Comparison of ENCODE assay signal across 19 mouse cellular contexts in genomic region chr7:92837907-92838306, GRCm38 (mm10). TPM values are rescaled to one million over a fixed set of nuclear protein-coding genes. Genes with fewer than 3 reads are reported as not detected.
A peak's percentile ranks its signal among the peaks of the same experiment; 100 is the strongest.
DNase-seq lines count a peak whose midpoint lies in the region; ATAC-seq and TF ChIP-seq lines count a peak whose summit lies in the region.
"Had no signal": no experiment of that assay in that cellular context is flagged by ENCODE, and none has a peak within 500 bp of the region (broad histone marks: within the 10 kb centered on the region; RNA-seq: fewer than 3 reads in every experiment).

No protein-coding gene starts in this region.

- no peak for ATAC-seq in forebrain, postnatal 0 days
- ATAC-seq in forebrain, embryonic 14.5 days = no peak
- no peak for ATAC-seq in stomach, postnatal 0 days (ENCODE audit: low FRiP score, low TSS enrichment)
- ATAC-seq: midbrain, embryonic 16.5 days had no signal

- H3K4me2 ChIP-seq in forebrain, postnatal 0 days (ENCODE audit: low read depth) = no peak overlapping the region
- H3K4me2 ChIP-seq in forebrain, embryonic 14.5 days (ENCODE audit: low read length) = no peak overlapping the region
- H3K4me2 ChIP-seq in stomach, postnatal 0 days (replicated peaks; ENCODE audit: low read depth) = no peak overlapping the region
- H3K4me2 ChIP-seq: forebrain, embryonic 12.5 days; limb, embryonic 15.5 days had no signal

- 0 out of 2 replicates have a peak, but pooled peaks have one; percentile 4 for TF ChIP-seq CTCF in forebrain, postnatal 0 days (IDR thresholded peaks at IDR 0.05; ENCODE audit: low read depth)
- no peak for TF ChIP-seq CTCF in MEL (IDR thresholded peaks at IDR 0.05 in 2 of 3, conservative IDR thresholded peaks at IDR 0.05 in 1 of 3; ENCODE audit: control insufficient read depth in 1 of 3, insufficient read depth in 1 of 3, low read depth in 2 of 3, low read length in 3 of 3, poor library complexity in 1 of 3, severe bottlenecking in 1 of 3)
- TF ChIP-seq CTCF in stomach, postnatal 0 days (IDR thresholded peaks at IDR 0.05; ENCODE audit: low read depth) = peak; percentile 33

- H3K27me3 ChIP-seq in forebrain, postnatal 0 days (ENCODE audit: insufficient read depth, low read length) = no peaks in the 10 kb centered on the region
- no peaks in the 10 kb centered on the region for H3K27me3 ChIP-seq in forebrain, embryonic 14.5 days (replicated peaks; ENCODE audit: control insufficient read depth, insufficient read depth, low read length)
- no peaks in the 10 kb centered on the region for H3K27me3 ChIP-seq in MEL (ENCODE audit: control insufficient read depth in 1 of 2, insufficient read depth in 2 of 2, low read length in 2 of 2)
- no peaks in the 10 kb centered on the region for H3K27me3 ChIP-seq in stomach, postnatal 0 days (ENCODE audit: control insufficient read depth, insufficient read depth, low read length)
- H3K27me3 ChIP-seq: forebrain, embryonic 12.5 days; limb, embryonic 15.5 days had no signal

- H3K9me3 ChIP-seq in forebrain, postnatal 0 days (ENCODE audit: low read length) = no peaks in the 10 kb centered on the region
- H3K9me3 ChIP-seq in forebrain, embryonic 14.5 days (replicated peaks; ENCODE audit: control insufficient read depth, low read length) = no peaks in the 10 kb centered on the region
- H3K9me3 ChIP-seq in MEL (replicated peaks; ENCODE audit: insufficient read depth, low read length) = no peaks in the 10 kb centered on the region
- H3K9me3 ChIP-seq in stomach, postnatal 0 days (ENCODE audit: control insufficient read depth, low read length) = no peaks in the 10 kb centered on the region
- H3K9me3 ChIP-seq: embryonic facial prominence, embryonic 10.5 days; forebrain, embryonic 12.5 days; heart, embryonic 10.5 days; hindbrain, embryonic 10.5 days; limb, embryonic 15.5 days had no signal

- no peaks in the 10 kb centered on the region for H3K79me2 ChIP-seq in MEL (ENCODE audit: control insufficient read depth, insufficient read depth, low read length, poor library complexity)

- H3K4me1 ChIP-seq in forebrain, postnatal 0 days (ENCODE audit: insufficient read depth) = no peaks in the 10 kb centered on the region
- no peaks in the 10 kb centered on the region for H3K4me1 ChIP-seq in forebrain, embryonic 14.5 days (ENCODE audit: control insufficient read depth, insufficient read depth, low read length)
- H3K4me1 ChIP-seq in MEL (ENCODE audit: control insufficient read depth in 1 of 2, insufficient read depth in 2 of 2, low read length in 2 of 2) = no peaks in the 10 kb centered on the region
- no peaks in the 10 kb centered on the region for H3K4me1 ChIP-seq in stomach, postnatal 0 days (replicated peaks; ENCODE audit: control insufficient read depth, insufficient read depth)
- H3K4me1 ChIP-seq: embryonic facial prominence, embryonic 10.5 days; forebrain, embryonic 12.5 days; heart, embryonic 10.5 days; hindbrain, embryonic 10.5 days; limb, embryonic 15.5 days had no signal

- no peak for TF ChIP-seq EP300 in MEL (IDR thresholded peaks at IDR 0.05; ENCODE audit: low read depth in 1 of 2, low read length in 2 of 2)
- TF ChIP-seq EP300 in stomach, postnatal 0 days (optimal IDR thresholded peaks at IDR 0.05) = no peak

- DNase-seq in forebrain, postnatal 0 days = no peak
- DNase-seq in forebrain, embryonic 14.5 days (ENCODE audit: low spot score) = no peak
- peak; percentile 13 for DNase-seq in left cerebral cortex, adult 11 months (ENCODE audit: low spot score)
- no peak for DNase-seq in left cerebral cortex, adult 8-10 months (ENCODE audit: low spot score in 2 of 2)
- DNase-seq in MEL (ENCODE audit: low read depth, low spot score) = no peak
- DNase-seq in stomach, postnatal 0 days (ENCODE audit: low spot score) = no peak
- DNase-seq in gastrocnemius, postnatal 25 days = no peak
- DNase-seq: adrenal gland, adult 8-10 months; cerebellum, adult 8-10 months; gastrocnemius, postnatal 36 days; kidney, postnatal 4 days; thymus, postnatal 25 days had no signal

- WGBS in forebrain, postnatal 0 days = 65% methylated on average over 3 of the region's 3 CpGs
- 74% methylated on average over 3 of the region's 3 CpGs for WGBS in forebrain, embryonic 14.5 days
- WGBS in stomach, postnatal 0 days = 49% methylated on average over 3 of the region's 3 CpGs

- H3K4me3 ChIP-seq in forebrain, postnatal 0 days (ENCODE audit: low read depth, low read length) = no peak overlapping the region
- no peak overlapping the region for H3K4me3 ChIP-seq in forebrain, embryonic 14.5 days (ENCODE audit: low read depth, low read length)
- no peak overlapping the region for H3K4me3 ChIP-seq in MEL (ENCODE audit: control insufficient read depth in 1 of 2, insufficient read depth in 1 of 2, low read depth in 2 of 2, low read length in 2 of 2)
- no peak overlapping the region for H3K4me3 ChIP-seq in stomach, postnatal 0 days (ENCODE audit: low read depth, low read length)
- H3K4me3 ChIP-seq: embryonic facial prominence, embryonic 10.5 days; forebrain, embryonic 12.5 days; heart, embryonic 10.5 days; hindbrain, embryonic 10.5 days; limb, embryonic 15.5 days had no signal

- no peak for TF ChIP-seq POLR2A in MEL (IDR thresholded peaks at IDR 0.05; ENCODE audit: control insufficient read depth in 1 of 2, insufficient read depth in 1 of 2, low read depth in 1 of 2, low read length in 2 of 2, poor library complexity in 1 of 2)

- no peak overlapping the region for H3K9ac ChIP-seq in forebrain, postnatal 0 days
- no peak overlapping the region for H3K9ac ChIP-seq in forebrain, embryonic 14.5 days (ENCODE audit: low read length)
- H3K9ac ChIP-seq in MEL (ENCODE audit: control insufficient read depth, low read depth, low read length, poor library complexity, severe bottlenecking) = no peak overlapping the region
- no peak overlapping the region for H3K9ac ChIP-seq in stomach, postnatal 0 days (ENCODE audit: low read length)
- H3K9ac ChIP-seq: forebrain, embryonic 12.5 days; limb, embryonic 15.5 days; liver, postnatal 0 days had no signal

- peak; percentile 5; the same call in 1 of the 2 replicates for TF ChIP-seq RAD21 in MEL (IDR thresholded peaks at IDR 0.05; ENCODE audit: low read depth, low read length)

- H3K27ac ChIP-seq in forebrain, postnatal 0 days (ENCODE audit: low read depth, low read length) = no peak overlapping the region
- H3K27ac ChIP-seq in forebrain, embryonic 14.5 days (ENCODE audit: low read depth, low read length) = no peak overlapping the region
- no peak overlapping the region for H3K27ac ChIP-seq in MEL (ENCODE audit: control insufficient read depth, low read depth, low read length)
- no peak overlapping the region for H3K27ac ChIP-seq in stomach, postnatal 0 days (replicated peaks)
- H3K27ac ChIP-seq: embryonic facial prominence, embryonic 10.5 days; forebrain, embryonic 12.5 days; heart, embryonic 10.5 days; hindbrain, embryonic 10.5 days; limb, embryonic 15.5 days had no signal

- peaks cover 9% of the 10 kb centered on the region for H3K36me3 ChIP-seq in forebrain, postnatal 0 days (ENCODE audit: insufficient read depth)
- H3K36me3 ChIP-seq in forebrain, embryonic 14.5 days (ENCODE audit: control insufficient read depth, insufficient read depth, low read length) = peaks cover 7% of the 10 kb centered on the region; the same call in 1 of the 2 replicates
- no peaks in the 10 kb centered on the region for H3K36me3 ChIP-seq in MEL (ENCODE audit: control insufficient read depth in 1 of 2, insufficient read depth in 2 of 2, low read length in 2 of 2)
- no peaks in the 10 kb centered on the region; the same call in 1 of the 2 replicates for H3K36me3 ChIP-seq in stomach, postnatal 0 days (ENCODE audit: control insufficient read depth, insufficient read depth, low read length)
- H3K36me3 ChIP-seq: heart, embryonic 10.5 days had no signal

TF ChIP-seq in MEL, 35 proteins besides CTCF, POLR2A, EP300 and RAD21:
- TF ChIP-seq USF1 (IDR thresholded peaks at IDR 0.05; ENCODE audit: low read depth, low read length) (no peak), POLR2AphosphoS2 (IDR thresholded peaks at IDR 0.05; ENCODE audit: low read length) (no peak), TBP (IDR thresholded peaks at IDR 0.05; ENCODE audit: low read depth, low read length) (no peak), POLR2AphosphoS5 (IDR thresholded peaks at IDR 0.05; ENCODE audit: borderline replicate concordance, low read depth, low read length) (no peak), MAX (IDR thresholded peaks at IDR 0.05; ENCODE audit: low read length) (no peak), MYB (IDR thresholded peaks at IDR 0.05; ENCODE audit: low read depth, low read length) (no peak), ELF1 (IDR thresholded peaks at IDR 0.05; ENCODE audit: low read depth, low read length) (no peak), TCF12 (IDR thresholded peaks at IDR 0.05; ENCODE audit: low read depth, low read length) (no peak), ZMIZ1 (IDR thresholded peaks at IDR 0.05; ENCODE audit: low read depth, low read length) (no peak), CHD2 (IDR thresholded peaks at IDR 0.05; ENCODE audit: low read length) (no peak)

RNA-seq across cellular contexts. Expression of gene Ddias, which starts 36.1 kb away (rescaled TPM):
- total RNA-seq in forebrain, postnatal 0 days (2014; rRNA removed) = 4.2 and 5.1 TPM in 2 replicates
- 3.2 and 3.3 TPM in 2 replicates for polyA plus RNA-seq in forebrain, postnatal 0 days (2015; fragmentation: Nextera tagmentation; extraction: Ambion mirVana)
- polyA plus RNA-seq in forebrain, embryonic 14.5 days (2014; fragmentation: Nextera tagmentation; extraction: Ambion mirVana) = 9.5 and 10.9 TPM in 2 replicates
- under 1 TPM; 0.53 to 0.95 (median 0.74) TPM for total RNA-seq in left cerebral cortex, adult 8-10 months (2022)
- total RNA-seq in MEL (2012; rRNA removed) = 17.8 and 23.5 TPM in 2 replicates
- polyA plus RNA-seq in MEL (2012; ENCODE audit: insufficient read depth in 1 of 2, insufficient read length in 2 of 2, low read depth in 1 of 2, low replicate concordance in 2 of 2, missing spikeins in 1 of 2) = 10 to 100 TPM in 1 of 2 experiments, not detected in 1; 19.9 TPM
- polyA plus RNA-seq in stomach, postnatal 0 days (2015; fragmentation: Nextera tagmentation; extraction: Ambion mirVana) = 2.8 and 3.3 TPM in 2 replicates
- under 1 TPM in 1 of 2 experiments, not detected in 1; 0.24 TPM for total RNA-seq in gastrocnemius, postnatal 25 days (2021)

RNA-seq across cellular contexts. Expression of gene Prcp, which starts 36.4 kb away (rescaled TPM):
- 15.7 and 20.8 TPM in 2 replicates for total RNA-seq in forebrain, postnatal 0 days (2014; rRNA removed)
- polyA plus RNA-seq in forebrain, postnatal 0 days (2015; fragmentation: Nextera tagmentation; extraction: Ambion mirVana) = 11.6 and 12.5 TPM in 2 replicates
- polyA plus RNA-seq in forebrain, embryonic 14.5 days (2014; fragmentation: Nextera tagmentation; extraction: Ambion mirVana) = 14.5 and 17.0 TPM in 2 replicates
- 10 to 100 TPM; 11.3 to 15.8 (median 14.7) TPM for total RNA-seq in left cerebral cortex, adult 8-10 months (2022)
- 41.6 and 48.4 TPM in 2 replicates for total RNA-seq in MEL (2012; rRNA removed)
- 10 to 100 TPM in 1 of 2 experiments, not detected in 1; 40.3 TPM for polyA plus RNA-seq in MEL (2012; ENCODE audit: insufficient read depth in 1 of 2, insufficient read length in 2 of 2, low read depth in 1 of 2, low replicate concordance in 2 of 2, missing spikeins in 1 of 2)
- polyA plus RNA-seq in stomach, postnatal 0 days (2015; fragmentation: Nextera tagmentation; extraction: Ambion mirVana) = 14.5 and 14.7 TPM in 2 replicates
- total RNA-seq in gastrocnemius, postnatal 25 days (2021) = 1 to 10 TPM; 3.7 to 6.6 TPM

Comparison
In these comparisons a context has a peak if more than half of its experiments do, and no peak if none do; other contexts are left out.
1. CTCF ChIP-seq: peak in forebrain, postnatal 0 days (single experiment) and stomach, postnatal 0 days (single experiment); none in MEL (0 of 3).